9 mouse cellular contexts compared by ENCODE assay signal in the genomic region with DNA sequence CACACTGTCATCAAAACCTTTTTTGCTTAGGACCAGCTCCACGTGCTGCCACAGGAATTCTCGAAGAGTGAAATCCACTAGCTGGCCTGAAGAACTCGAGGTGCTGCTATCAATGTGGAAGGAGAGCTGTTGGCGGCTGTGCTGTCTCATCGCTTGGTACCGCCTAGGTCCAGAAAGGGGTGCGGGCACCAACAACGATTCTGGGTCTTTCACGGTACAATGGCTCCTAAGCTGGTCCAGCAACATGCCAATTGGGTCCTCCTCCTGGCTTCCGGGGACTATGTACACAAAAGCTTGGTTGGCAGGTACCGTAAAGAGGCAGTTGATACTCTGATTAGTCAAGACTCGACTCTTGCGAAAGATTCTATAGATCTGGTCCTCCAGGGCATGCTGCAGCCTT. TPM values are rescaled to one million over a fixed set of nuclear protein-coding genes. Genes with fewer than 3 reads are reported as not detected.
A peak's percentile ranks its signal among the peaks of the same experiment; 100 is the strongest.
DNase-seq lines count a peak whose midpoint lies in the region; ATAC-seq and TF ChIP-seq lines count a peak whose summit lies in the region.
"Had no signal": no experiment of that assay in that cellular context is flagged by ENCODE, and none has a peak within 500 bp of the region (broad histone marks: within the 10 kb centered on the region; RNA-seq: fewer than 3 reads in every experiment).

No protein-coding gene starts in this region.

- no peaks in the 10 kb centered on the region; the same call in none of the 2 replicates for H3K79me2 ChIP-seq in heart, adult 2 months (replicated peaks; ENCODE audit: control insufficient read depth, insufficient read depth, low read length)
- H3K79me2 ChIP-seq in macrophage (ENCODE audit: inconsistent target), result peaks cover 61% of the 10 kb centered on the region

- DNase-seq in heart, adult 2 months, result no peak
- no peak for DNase-seq in heart, adult 9 months (ENCODE audit: low spot score in 2 of 2)
- no peak for DNase-seq in heart, postnatal 0 days (ENCODE audit: low spot score)
- DNase-seq in urinary bladder, postnatal 14 days (ENCODE audit: low spot score), result no peak
- DNase-seq in cerebellum, adult 11-12 months, result no peak
- DNase-seq in cerebellum, adult 9-10 months, result no peak
- DNase-seq: cerebellum, adult 11 months had no signal

- no peak for ATAC-seq in heart, postnatal 0 days (ENCODE audit: insufficient read depth, low read depth)

- peak overlapping the region; percentile 97 for H3K4me2 ChIP-seq in heart, postnatal 0 days (ENCODE audit: low read depth, low read length)

- peak overlapping the region; percentile 97 for H3K4me3 ChIP-seq in heart, adult 2 months
- peak overlapping the region; percentile 89 for H3K4me3 ChIP-seq in ES-Bruce4 (ENCODE audit: low read depth, low read length)
- H3K4me3 ChIP-seq in heart, postnatal 0 days (ENCODE audit: low read depth, low read length), result peak overlapping the region; percentile 93
- H3K4me3 ChIP-seq in macrophage (ENCODE audit: inconsistent target), result peak overlapping the region; percentile 100

- H3K27ac ChIP-seq in heart, adult 2 months, result no peak overlapping the region
- H3K27ac ChIP-seq in ES-Bruce4 (ENCODE audit: insufficient read depth, low read length), result no peak overlapping the region
- H3K27ac ChIP-seq in heart, postnatal 0 days (ENCODE audit: low read depth), result no peak overlapping the region
- no peak overlapping the region for H3K27ac ChIP-seq in macrophage

- H3K9me3 ChIP-seq in ES-Bruce4 (replicated peaks; ENCODE audit: control insufficient read depth, insufficient read depth, low read length, poor library complexity, severe bottlenecking), result no peaks in the 10 kb centered on the region
- no peaks in the 10 kb centered on the region for H3K9me3 ChIP-seq in heart, postnatal 0 days (replicated peaks; ENCODE audit: control insufficient read depth, low read length)

- WGBS in heart, adult 2 months, result 87% methylated on average over 13 of the region's 13 CpGs
- 87% methylated on average over 13 of the region's 13 CpGs for WGBS in heart, postnatal 0 days
- 78% methylated on average over 13 of the region's 13 CpGs for WGBS in macrophage (ENCODE audit: missing documents)

- intact Hi-C loops in heart, adult 2 months (cut with DNase I), result no loop called here

- H3K36me3 ChIP-seq in heart, adult 2 months (ENCODE audit: control insufficient read depth, insufficient read depth, low read length), result peaks cover 3% of the 10 kb centered on the region; the same call in 1 of the 2 replicates
- H3K36me3 ChIP-seq in ES-Bruce4 (ENCODE audit: control insufficient read depth, insufficient read depth, low read length, poor library complexity, severe bottlenecking) (peaks cover 26% of the 10 kb centered on the region), macrophage (ENCODE audit: inconsistent target) (peaks cover 22% of the 10 kb centered on the region)
- H3K36me3 ChIP-seq in heart, postnatal 0 days (replicated peaks; ENCODE audit: control insufficient read depth, insufficient read depth, low read length), result peaks cover 48% of the 10 kb centered on the region

- no peaks in the 10 kb centered on the region for H3K27me3 ChIP-seq in heart, adult 2 months (ENCODE audit: control insufficient read depth, insufficient read depth, low read length)
- no peaks in the 10 kb centered on the region for H3K27me3 ChIP-seq in ES-Bruce4 (ENCODE audit: control insufficient read depth, insufficient read depth, low read length, poor library complexity, severe bottlenecking)
- H3K27me3 ChIP-seq in heart, postnatal 0 days (ENCODE audit: control insufficient read depth, insufficient read depth, low read length), result no peaks in the 10 kb centered on the region

- TF ChIP-seq POLR2A in heart, adult 2 months (IDR thresholded peaks at IDR 0.05; ENCODE audit: insufficient read depth, low read depth, low read length), result no peak
- no peak for TF ChIP-seq POLR2A in ES-Bruce4 (IDR thresholded peaks at IDR 0.05; ENCODE audit: insufficient read depth, low read length)

- no peak for TF ChIP-seq EP300 in heart, adult 2 months (IDR thresholded peaks at IDR 0.05; ENCODE audit: insufficient read depth, low read depth, low read length)
- no peak for TF ChIP-seq EP300 in ES-Bruce4 (IDR thresholded peaks at IDR 0.05; ENCODE audit: insufficient read depth, low read depth, low read length)
- TF ChIP-seq EP300 in heart, postnatal 0 days (IDR thresholded peaks at IDR 0.05; ENCODE audit: low read depth), result no peak

- no peak overlapping the region for H3K9ac ChIP-seq in heart, adult 2 months (ENCODE audit: low read depth, low read length)
- H3K9ac ChIP-seq in ES-Bruce4 (ENCODE audit: low read depth, poor library complexity, severe bottlenecking), result peak overlapping the region; percentile 86
- peak overlapping the region; percentile 90; the same call in 1 of the 2 replicates for H3K9ac ChIP-seq in heart, postnatal 0 days (replicated peaks; ENCODE audit: low read depth, low read length)

- H3K4me1 ChIP-seq in heart, adult 2 months (ENCODE audit: control insufficient read depth, insufficient read depth, low read length), result peaks cover 7% of the 10 kb centered on the region
- peaks cover 2% of the 10 kb centered on the region for H3K4me1 ChIP-seq in ES-Bruce4 (ENCODE audit: control insufficient read depth, insufficient read depth, low read length)
- H3K4me1 ChIP-seq in heart, postnatal 0 days (ENCODE audit: control insufficient read depth, insufficient read depth), result peaks cover 16% of the 10 kb centered on the region

- TF ChIP-seq CTCF in heart, adult 2 months (IDR thresholded peaks at IDR 0.05), result no peak
- no peak for TF ChIP-seq CTCF in ES-Bruce4 (IDR thresholded peaks at IDR 0.05; ENCODE audit: low read depth, low read length)
- TF ChIP-seq CTCF in heart, postnatal 0 days (IDR thresholded peaks at IDR 0.05; ENCODE audit: low read depth), result no peak

RNA-seq across cellular contexts. Expression of gene Smg8, which starts 1.1 kb away (rescaled TPM):
- 1 to 10 TPM; 9.1 to 9.2 TPM for total RNA-seq in heart, adult 2 months (2021)
- polyA plus RNA-seq in heart, adult 2 months (2012; rRNA removed), result 4.8 and 9.1 TPM in 2 replicates
- polyA plus RNA-seq in ES-Bruce4 (2011; ENCODE audit: insufficient read depth, insufficient read length, low read depth, missing spikeins) (27.1 and 28.9 TPM in 2 replicates), macrophage (2018) (14.8 to 16.3 TPM (median 15.4 TPM) in 3 replicates)
- 16.6 and 25.1 TPM in 2 replicates for total RNA-seq in heart, postnatal 0 days (2014; rRNA removed; ENCODE audit: low replicate concordance)
- polyA plus RNA-seq in heart, postnatal 0 days (2015; fragmentation: Nextera tagmentation; extraction: Ambion mirVana), result 7.7 and 9.3 TPM in 2 replicates
- total RNA-seq in macrophage (2018; cell fraction: chromatin; rRNA removed), result 10 to 100 TPM in 18 of 26 experiments, 1 to 10 TPM in 8; 3.6 to 17.7 (median 10.9) TPM
- 10 to 100 TPM; 14.2 to 21.3 (median 18.2) TPM for total RNA-seq in macrophage (2018; cell fraction: cytosol; rRNA removed)
- total RNA-seq in macrophage (2018; cell fraction: nucleus; rRNA removed), result 10 to 100 TPM in 22 of 26 experiments, 1 to 10 TPM in 4; 7.1 to 23.5 (median 16.2) TPM

RNA-seq across cellular contexts. Expression of gene Gdpd1, which starts 11.6 kb away (rescaled TPM):
- total RNA-seq in heart, adult 2 months (2021), result 10 to 100 TPM; 12.0 to 12.5 TPM
- polyA plus RNA-seq in heart, adult 2 months (2012; rRNA removed), result 7.4 and 12.6 TPM in 2 replicates
- 6.3 TPM in 2 replicates for polyA plus RNA-seq in ES-Bruce4 (2011; ENCODE audit: insufficient read depth, insufficient read length, low read depth, missing spikeins)
- 7.5 and 12.6 TPM in 2 replicates for total RNA-seq in heart, postnatal 0 days (2014; rRNA removed; ENCODE audit: low replicate concordance)
- polyA plus RNA-seq in heart, postnatal 0 days (2015; fragmentation: Nextera tagmentation; extraction: Ambion mirVana), result 31.8 and 32.8 TPM in 2 replicates
- total RNA-seq in macrophage (2018; cell fraction: chromatin; rRNA removed), result 10 to 100 TPM in 7 of 26 experiments, 1 to 10 TPM in 19; 2.7 to 14.2 (median 7.3) TPM
- total RNA-seq in macrophage (2018; cell fraction: cytosol; rRNA removed), result 10 to 100 TPM; 34.8 to 65.9 (median 48.5) TPM
- total RNA-seq in macrophage (2018; cell fraction: nucleus; rRNA removed), result 10 to 100 TPM in 25 of 26 experiments, 1 to 10 TPM in 1; 9.8 to 44.6 (median 27.6) TPM
- 27.9 to 70.5 TPM (median 53.3 TPM) in 3 replicates for polyA plus RNA-seq in macrophage (2018)

RNA-seq across cellular contexts. Expression of gene Prr11, which starts 23.0 kb away (rescaled TPM):
- under 1 TPM; 0.29 to 0.36 TPM for total RNA-seq in heart, adult 2 months (2021)
- polyA plus RNA-seq in heart, adult 2 months (2012; rRNA removed), result 0.18 and 0.67 TPM in 2 replicates
- polyA plus RNA-seq in ES-Bruce4 (2011; ENCODE audit: insufficient read depth, insufficient read length, low read depth, missing spikeins), result 34.3 and 36.7 TPM in 2 replicates
- 1.1 and 3.3 TPM in 2 replicates for total RNA-seq in heart, postnatal 0 days (2014; rRNA removed; ENCODE audit: low replicate concordance)
- 1.3 and 1.7 TPM in 2 replicates for polyA plus RNA-seq in heart, postnatal 0 days (2015; fragmentation: Nextera tagmentation; extraction: Ambion mirVana)
- total RNA-seq in macrophage (2018; cell fraction: chromatin; rRNA removed), result 1 to 10 TPM in 8 of 26 experiments, under 1 TPM in 15, not detected in 3; 0.15 to 3.9 (median 0.74) TPM
- 1 to 10 TPM in 19 of 26 experiments, under 1 TPM in 7; 0.65 to 3.6 (median 1.5) TPM for total RNA-seq in macrophage (2018; cell fraction: cytosol; rRNA removed)
- 1 to 10 TPM in 8 of 26 experiments, under 1 TPM in 18; 0.29 to 4.9 (median 0.69) TPM for total RNA-seq in macrophage (2018; cell fraction: nucleus; rRNA removed)
- 0.32 to 6.0 TPM (median 3.3 TPM) in 3 replicates for polyA plus RNA-seq in macrophage (2018)

RNA-seq across cellular contexts. Expression of gene Ska2, which starts 23.6 kb away (rescaled TPM):
- 10 to 100 TPM; 13.6 to 14.3 TPM for total RNA-seq in heart, adult 2 months (2021)
- polyA plus RNA-seq in heart, adult 2 months (2012; rRNA removed), result 6.5 and 13.7 TPM in 2 replicates
- polyA plus RNA-seq in ES-Bruce4 (2011; ENCODE audit: insufficient read depth, insufficient read length, low read depth, missing spikeins) (102 and 104 TPM in 2 replicates), macrophage (2018) (2.1 to 6.6 TPM (median 6.6 TPM) in 3 replicates)
- 19.7 and 28.9 TPM in 2 replicates for total RNA-seq in heart, postnatal 0 days (2014; rRNA removed; ENCODE audit: low replicate concordance)
- polyA plus RNA-seq in heart, postnatal 0 days (2015; fragmentation: Nextera tagmentation; extraction: Ambion mirVana), result 25.8 and 25.9 TPM in 2 replicates
- total RNA-seq in macrophage (2018; cell fraction: chromatin; rRNA removed), result 10 to 100 TPM in 1 of 26 experiments, 1 to 10 TPM in 17, under 1 TPM in 6, not detected in 2; 0.37 to 16.2 (median 3.0) TPM
- total RNA-seq in macrophage (2018; cell fraction: cytosol; rRNA removed), result 1 to 10 TPM in 25 of 26 experiments, under 1 TPM in 1; 0.91 to 5.1 (median 3.6) TPM
- total RNA-seq in macrophage (2018; cell fraction: nucleus; rRNA removed), result 10 to 100 TPM in 1 of 26 experiments, 1 to 10 TPM in 21, under 1 TPM in 4; 0.58 to 12.4 (median 2.1) TPM

RNA-seq across cellular contexts. Expression of gene Trim37, which starts 41.4 kb away (rescaled TPM):
- total RNA-seq in heart, adult 2 months (2021), result 1 to 10 TPM; 5.9 to 8.3 TPM
- polyA plus RNA-seq in heart, adult 2 months (2012; rRNA removed), result 1.9 and 4.3 TPM in 2 replicates
- polyA plus RNA-seq in ES-Bruce4 (2011; ENCODE audit: insufficient read depth, insufficient read length, low read depth, missing spikeins), result 51.4 and 55.9 TPM in 2 replicates
- 10.8 and 14.7 TPM in 2 replicates for total RNA-seq in heart, postnatal 0 days (2014; rRNA removed; ENCODE audit: low replicate concordance)
- polyA plus RNA-seq in heart, postnatal 0 days (2015; fragmentation: Nextera tagmentation; extraction: Ambion mirVana), result 5.8 and 7.5 TPM in 2 replicates
- 10 to 100 TPM in 19 of 26 experiments, 1 to 10 TPM in 7; 4.7 to 40.5 (median 23.8) TPM for total RNA-seq in macrophage (2018; cell fraction: chromatin; rRNA removed)
- 10 to 100 TPM in 21 of 26 experiments, 1 to 10 TPM in 5; 7.3 to 17.2 (median 12.3) TPM for total RNA-seq in macrophage (2018; cell fraction: cytosol; rRNA removed)
- total RNA-seq in macrophage (2018; cell fraction: nucleus; rRNA removed), result 10 to 100 TPM in 16 of 26 experiments, 1 to 10 TPM in 10; 3.8 to 35.5 (median 15.8) TPM
- polyA plus RNA-seq in macrophage (2018), result 10.6 to 15.1 TPM (median 15.0 TPM) in 3 replicates
